Mouse (Mus musculus) stomach, postnatal 0 days (tissue): ENCODE data around the gene Hs3st3a1. TPM values are rescaled to one million over a fixed set of nuclear protein-coding genes. Genes with fewer than 3 reads are reported as not detected.

Experiments used
- ATAC-seq: fragments of 200-750 bp; cut with Nextera tagmentation; 2 replicates; pipeline ENCODE4 v1.8.0; 2017; ENCODE audit not compliant: low FRiP score, low TSS enrichment
- DNase-seq: peaks from one replicate; pipeline ENCODE4 v3.0.0-alpha.2; 2016; ENCODE audit warnings: low spot score
- H3K27ac ChIP-seq: fragments of 300-500 bp; sonication (generic); replicated peaks from 2 replicates; pipeline ENCODE4 v1.5.1; 2014; ENCODE audit warnings: mild to moderate bottlenecking, control low read depth
- H3K27me3 ChIP-seq: fragments of 300-500 bp; sonication (generic); 2 replicates; pipeline ENCODE4 v1.6.1; 2014; ENCODE audit warnings: low read length; ENCODE audit not compliant: control insufficient read depth, insufficient read depth
- H3K36me3 ChIP-seq: fragments of 300-500 bp; sonication (generic); 2 replicates; pipeline ENCODE4 v1.6.1; 2014; ENCODE audit warnings: low read length, mixed read lengths; ENCODE audit not compliant: control insufficient read depth, insufficient read depth
- H3K4me1 ChIP-seq: fragments of 300-500 bp; sonication (generic); replicated peaks from 2 replicates; pipeline ENCODE4 v1.6.1; 2014; ENCODE audit warnings: antibody characterized with exemption; ENCODE audit not compliant: control insufficient read depth, insufficient read depth
- H3K4me2 ChIP-seq: fragments of 300-500 bp; sonication (generic); replicated peaks from 2 replicates; pipeline ENCODE4 v1.6.1; 2014; ENCODE audit warnings: low read depth, mild to moderate bottlenecking, control low read depth, moderate library complexity
- H3K4me3 ChIP-seq: fragments of 300-500 bp; sonication (generic); 2 replicates; pipeline ENCODE4 v1.5.1; 2014; ENCODE audit warnings: low read depth, low read length, control low read depth
- H3K9ac ChIP-seq: fragments of 300-500 bp; sonication (generic); 2 replicates; pipeline ENCODE4 v1.6.1; 2014; ENCODE audit warnings: mild to moderate bottlenecking, low read length, control low read depth, mixed read lengths
- H3K9me3 ChIP-seq: fragments of 300-500 bp; sonication (generic); 2 replicates; pipeline ENCODE4 v1.6.1; 2016; ENCODE audit warnings: low read length; ENCODE audit not compliant: control insufficient read depth
- CTCF ChIP-seq: IDR thresholded peaks from 2 replicates; pipeline ENCODE4 v1.5.1; 2016; ENCODE audit warnings: antibody characterized with exemption, low read depth, mild to moderate bottlenecking, moderate library complexity
- EP300 ChIP-seq: optimal IDR thresholded peaks from 2 replicates; pipeline ENCODE3; 2016; ENCODE audit warnings: antibody characterized with exemption
- WGBS: fragments of 180-500 bp; shearing (Covaris S2); extraction: QIAGEN DNeasy Blood & Tissue Kit; methylation state at CpG from one replicate; pipeline ENCODE4 v1.1.7; 2014; 5-methylcytosine and 5-hydroxymethylcytosine counted together
- polyA plus RNA-seq: library from polyadenylated mRNA; unstranded; fragments of >200 nt; fragmentation: Nextera tagmentation; extraction: Ambion mirVana; gene quantifications from 2 replicates; pipeline ENCODE4 v1.2.1, GENCODE M21; 2015

The Hs3st3a1 gene
- polyA plus RNA-seq = 0.28 and 0.30 TPM in 2 replicates

DNA sequence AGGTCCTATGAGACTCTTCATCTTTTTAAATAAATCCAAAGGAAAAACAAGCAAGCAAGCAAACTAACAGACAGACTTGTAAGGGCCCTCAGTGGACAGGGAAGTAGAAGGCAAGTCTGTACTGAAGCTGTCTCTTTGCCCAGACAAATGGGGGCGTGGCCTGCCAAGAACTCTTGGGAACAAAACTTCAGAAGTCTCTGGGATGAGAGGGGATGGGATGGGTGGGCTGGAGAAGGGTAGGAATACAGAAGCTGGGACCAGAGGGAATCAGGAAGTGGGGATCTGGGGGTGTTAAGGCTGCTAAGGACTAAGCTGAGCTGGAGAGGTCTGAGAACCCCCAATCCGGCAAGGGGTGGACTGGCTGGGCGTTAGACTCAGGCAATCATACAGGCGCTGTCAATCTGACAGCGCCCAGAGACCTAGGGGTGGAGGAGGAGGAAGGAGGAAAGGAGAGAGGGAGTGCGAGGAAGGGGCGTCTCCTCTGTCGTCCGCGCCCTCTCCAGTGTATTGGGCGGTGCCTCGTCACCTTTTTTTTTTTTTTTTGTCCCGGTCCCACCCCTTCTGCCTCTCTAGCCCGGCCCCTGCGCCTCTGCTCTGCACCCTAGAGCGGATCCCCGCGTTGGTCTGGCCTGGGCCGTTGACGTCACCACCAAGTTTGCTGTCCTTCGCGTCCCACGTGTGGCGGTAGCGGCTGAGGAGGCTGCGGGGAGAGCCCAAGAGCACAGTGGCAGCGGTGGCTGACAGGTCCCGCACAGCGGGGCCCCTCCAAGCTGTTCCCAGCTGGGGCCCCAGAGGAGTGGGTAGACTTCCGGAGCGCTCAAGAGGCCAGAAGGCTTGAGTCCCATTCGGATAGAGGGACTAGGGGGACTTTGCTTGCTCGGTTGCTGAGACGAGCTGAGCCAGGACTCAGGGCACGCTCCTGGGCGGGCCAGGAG lies at the start of gene Hs3st3a1:
Gene Hs3st3a1 (plus strand): TSS at position 722 of the 935 bp plus-strand sequence.
- no peak for TF ChIP-seq EP300
- no peak for TF ChIP-seq CTCF
- peak; percentile 82 for DNase-seq
- Histone ChIP-seq H3K4me1 (peaks cover 2% of the 10 kb centered on the region; the same call in 1 of the 2 replicates), H3K4me2 (peak within 1 kb of the TSS; percentile 98), H3K27me3 (no peaks in the 10 kb centered on the region), H3K36me3 (no peaks in the 10 kb centered on the region), H3K9me3 (no peaks in the 10 kb centered on the region), H3K27ac (peak within 1 kb of the TSS; percentile 58), H3K9ac (peak within 1 kb of the TSS; percentile 69), H3K4me3 (peak within 1 kb of the TSS; percentile 55)
- ATAC-seq = peak; percentile 96
- 1% methylated on average over 29 of the region's 36 CpGs for WGBS

DNA sequence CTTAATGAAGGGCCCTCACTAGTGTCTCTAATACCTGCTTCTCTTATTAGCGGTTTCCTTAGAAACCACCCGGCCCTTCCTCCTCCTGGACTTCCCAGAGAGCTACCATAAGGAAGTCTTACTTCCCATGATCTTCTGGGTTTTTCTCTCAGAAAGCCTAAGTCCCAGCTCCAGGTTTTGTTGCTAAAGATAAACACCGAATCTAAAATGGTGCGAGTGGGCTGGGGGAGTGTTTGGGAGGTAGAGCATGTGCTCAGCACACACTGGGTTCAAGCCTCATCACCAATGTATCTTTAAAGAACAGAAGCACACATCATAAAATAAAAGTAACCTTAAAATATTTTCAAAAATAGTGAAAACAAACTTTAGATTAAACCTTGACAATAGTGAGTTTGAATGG lies 48.8 kb upstream of the Hs3st3a1 start:
- DNase-seq = no peak
- ATAC-seq = no peak
- no peaks in the 10 kb centered on the region for H3K9me3 ChIP-seq
- no peak overlapping the region for H3K9ac ChIP-seq
- no peak overlapping the region for H3K4me3 ChIP-seq
- no peaks in the 10 kb centered on the region for H3K27me3 ChIP-seq
- WGBS = 80% methylated on average over 4 of the region's 4 CpGs
- TF ChIP-seq EP300 = no peak
- H3K4me1 ChIP-seq = no peaks in the 10 kb centered on the region
- H3K27ac ChIP-seq = no peak overlapping the region
- no peak overlapping the region for H3K4me2 ChIP-seq
- no peaks in the 10 kb centered on the region for H3K36me3 ChIP-seq

DNA sequence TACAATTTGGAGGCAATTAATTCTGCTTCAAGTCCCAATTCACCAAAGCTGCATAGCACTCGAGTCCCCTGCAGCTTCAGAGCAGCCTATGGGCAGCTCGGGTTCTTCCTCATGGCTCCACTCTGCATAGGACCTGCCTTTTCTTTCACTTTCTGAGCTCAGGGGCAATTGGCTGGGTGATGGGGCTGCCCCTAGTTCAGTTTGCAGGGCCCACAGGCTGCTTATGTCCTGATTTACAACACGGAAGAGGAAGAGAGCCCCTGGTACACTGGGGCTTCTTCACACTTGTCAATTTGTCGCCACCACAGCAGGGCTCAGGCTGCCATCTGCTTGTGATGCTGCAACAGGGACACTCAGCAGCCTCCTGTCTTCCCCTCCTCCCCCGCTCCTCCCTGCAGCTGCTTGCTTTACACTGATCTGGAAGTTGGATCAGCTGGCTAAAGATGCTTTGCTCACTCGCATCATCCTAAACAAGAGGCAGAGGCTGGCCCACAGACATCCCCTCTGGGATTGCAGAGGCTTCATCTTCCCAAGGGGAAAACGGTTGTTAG lies 38.7 kb upstream of the Hs3st3a1 start:
- Histone ChIP-seq H3K36me3 (no peaks in the 10 kb centered on the region), H3K27ac (no peak overlapping the region), H3K4me1 (no peaks in the 10 kb centered on the region), H3K9me3 (no peaks in the 10 kb centered on the region), H3K4me3 (no peak overlapping the region), H3K9ac (peak overlapping the region; percentile 18; the same call in 1 of the 2 replicates), H3K27me3 (no peaks in the 10 kb centered on the region), H3K4me2 (peak overlapping the region; percentile 27; the same call in 1 of the 2 replicates)
- 29% methylated on average over 7 of the region's 7 CpGs for WGBS
- TF ChIP-seq EP300 (no peak), CTCF (peak; percentile 8; the same call in 1 of the 2 replicates)
- ATAC-seq = no peak
- no peak for DNase-seq

DNA sequence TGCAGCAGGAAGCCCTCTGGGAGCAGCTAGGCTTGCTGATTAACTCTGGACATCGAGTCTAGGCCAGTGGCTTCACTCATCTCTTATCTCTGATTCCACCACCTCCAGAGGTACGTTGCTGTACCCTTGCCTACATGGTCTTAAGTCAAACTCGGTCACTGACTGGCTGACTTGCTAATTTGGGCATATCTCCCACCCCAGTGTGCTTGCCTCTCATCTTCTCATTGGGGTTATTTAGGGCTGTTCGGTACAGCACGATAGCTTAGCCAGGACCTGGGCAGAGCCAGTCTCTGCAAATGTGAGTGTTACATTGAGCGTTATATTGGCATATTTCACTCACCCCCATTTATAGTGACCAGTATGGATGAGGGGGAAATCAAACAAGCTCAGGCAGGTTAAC lies 38.2 kb upstream of the Hs3st3a1 start:
- no peak overlapping the region for H3K9ac ChIP-seq
- H3K4me3 ChIP-seq = no peak overlapping the region
- ATAC-seq = no peak
- 77% methylated on average over 6 of the region's 6 CpGs for WGBS
- no peaks in the 10 kb centered on the region for H3K4me1 ChIP-seq
- no peaks in the 10 kb centered on the region for H3K36me3 ChIP-seq
- DNase-seq = no peak
- H3K27ac ChIP-seq = no peak overlapping the region
- H3K4me2 ChIP-seq = no peak overlapping the region
- TF ChIP-seq CTCF (no peak), EP300 (no peak)
- H3K27me3 ChIP-seq = no peaks in the 10 kb centered on the region
- H3K9me3 ChIP-seq = no peaks in the 10 kb centered on the region

DNA sequence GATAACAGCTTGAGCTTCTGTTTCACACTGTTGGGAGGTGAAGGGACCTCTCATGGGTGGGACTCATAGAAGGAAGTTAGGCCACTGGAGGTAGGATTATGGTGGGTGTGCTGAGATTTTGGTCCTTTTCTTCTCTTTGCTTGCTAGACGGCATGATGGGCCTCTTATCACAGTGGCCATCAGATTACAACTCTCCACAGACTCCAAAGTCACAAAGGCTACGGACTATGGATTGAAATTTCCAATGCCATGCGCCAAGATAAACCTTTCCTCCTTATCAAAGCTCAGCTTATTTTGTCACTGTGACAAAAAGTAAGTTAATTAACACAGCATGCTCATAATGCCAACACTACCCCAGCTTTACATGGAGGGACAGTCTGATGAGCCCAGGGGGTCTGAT lies 37.5 kb upstream of the Hs3st3a1 start:
- Histone ChIP-seq H3K4me3 (no peak overlapping the region), H3K27ac (no peak overlapping the region), H3K4me2 (no peak overlapping the region), H3K36me3 (no peaks in the 10 kb centered on the region), H3K9me3 (no peaks in the 10 kb centered on the region), H3K4me1 (no peaks in the 10 kb centered on the region), H3K27me3 (no peaks in the 10 kb centered on the region), H3K9ac (no peak overlapping the region)
- DNase-seq = no peak
- TF ChIP-seq CTCF (no peak), EP300 (no peak)
- WGBS = 74% methylated on average over 3 of the region's 3 CpGs
- ATAC-seq = no peak

DNA sequence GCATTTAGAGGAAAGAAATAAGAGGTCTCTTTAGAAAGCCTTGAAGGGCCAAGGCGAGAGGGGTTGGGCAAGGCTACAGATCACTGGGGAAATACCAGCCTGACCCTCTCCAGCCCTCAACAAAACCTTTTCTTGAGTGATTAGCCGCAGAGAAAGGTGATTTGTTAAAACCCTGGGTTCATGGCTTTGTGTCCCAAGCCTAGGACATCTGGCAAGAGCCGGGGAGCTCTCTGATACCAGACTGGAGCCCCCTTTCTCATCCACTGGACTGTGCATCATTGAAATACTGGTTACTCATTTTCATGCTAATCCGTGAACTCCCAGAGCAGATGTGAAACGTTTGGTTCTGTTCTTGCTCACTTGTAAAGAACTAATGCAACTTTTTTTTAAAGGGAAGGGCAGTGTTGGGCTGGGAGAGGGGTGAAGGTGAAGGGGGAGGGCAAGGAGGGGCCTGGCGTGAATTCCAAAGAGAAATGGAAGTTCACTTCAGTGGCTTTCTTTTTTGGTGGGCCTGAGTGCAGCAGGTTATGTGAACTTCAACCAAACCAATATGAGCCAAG lies 34.5 kb upstream of the Hs3st3a1 start:
- no peak overlapping the region for H3K9ac ChIP-seq
- WGBS = 59% methylated on average over 6 of the region's 6 CpGs
- H3K27ac ChIP-seq = no peak overlapping the region
- H3K4me3 ChIP-seq = no peak overlapping the region
- H3K27me3 ChIP-seq = no peaks in the 10 kb centered on the region
- TF ChIP-seq EP300 (no peak), CTCF (no peak)
- ATAC-seq = no peak
- no peaks in the 10 kb centered on the region for H3K9me3 ChIP-seq
- DNase-seq = no peak
- H3K4me2 ChIP-seq = no peak overlapping the region
- no peaks in the 10 kb centered on the region for H3K4me1 ChIP-seq
- H3K36me3 ChIP-seq = no peaks in the 10 kb centered on the region
